Mouse (Mus musculus) mouse embryonic stem cell (cell line): ENCODE measurements around the gene Olfr597.
"Not testable (repeated sequence)": the region's sequence is repeated elsewhere in the genome, so short reads cannot be mapped to it uniquely, and the experiment has no call there.

Experiments used
- in situ Hi-C, 2 experiments: fragments of 300-500 bp; cut with MboI; formaldehyde crosslinking; loops; 1 replicate in 1 of 2; 3 replicates in 1 of 2; pipeline ENCODE4 v1.14.3; 2019 to 2020; ENCODE audit warnings: low sequenced_read_pairs in 2 of 2, low pct_unique_long_range_greater_than_20kb in 1 of 2, mixed read lengths in 1 of 2; ENCODE audit not compliant: unreplicated experiment in 1 of 2

Olfr597 gene

DNA sequence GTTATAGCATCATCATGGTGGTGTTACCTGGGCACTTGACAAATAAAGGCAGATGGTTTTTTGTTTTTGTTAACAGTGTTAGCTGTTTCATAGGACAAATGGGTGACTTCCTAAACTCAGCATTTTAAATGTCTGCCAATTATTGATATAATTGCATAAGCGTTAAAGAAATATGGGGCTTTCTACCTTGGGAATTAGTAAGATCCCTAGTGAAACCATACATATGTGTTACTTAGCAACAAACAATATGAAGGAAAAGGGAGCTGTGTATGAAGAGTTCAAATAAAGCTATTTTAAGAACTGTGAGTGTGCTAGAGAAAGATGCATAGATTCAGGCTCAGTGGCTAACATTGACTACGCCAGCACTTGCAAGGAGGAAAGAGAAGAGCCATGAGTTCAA is at the start of gene Olfr597:
Gene Olfr597, plus strand, starts transcription at position 301 of the 400 bp plus-strand sequence.
- in situ Hi-C loops, result not testable (repeated sequence)

DNA sequence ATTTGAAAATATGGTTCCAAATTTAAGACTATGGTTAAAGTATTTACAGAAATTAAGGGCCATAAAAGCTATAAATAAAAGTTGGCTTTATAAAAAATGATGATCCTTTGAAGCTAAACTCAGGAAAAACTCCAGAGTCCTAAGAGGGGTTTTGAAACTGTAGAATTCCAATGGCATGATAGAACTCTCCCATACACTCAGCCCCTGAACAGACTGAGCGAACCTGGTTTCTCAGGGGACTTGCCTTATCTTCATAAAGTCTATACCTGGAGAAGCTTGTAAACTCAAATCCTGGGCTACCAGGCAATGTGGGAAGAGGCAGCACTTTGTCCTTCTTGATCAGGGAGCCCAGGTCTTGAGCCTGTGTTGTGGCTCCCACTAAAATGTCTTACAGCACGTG is 10.8 kb upstream of the Olfr597 start, which contains the start of gene Olfr596:
Gene Olfr596, plus strand, starts transcription at position 301 of the 400 bp plus-strand sequence.
- in situ Hi-C loops, result not testable (repeated sequence)

DNA sequence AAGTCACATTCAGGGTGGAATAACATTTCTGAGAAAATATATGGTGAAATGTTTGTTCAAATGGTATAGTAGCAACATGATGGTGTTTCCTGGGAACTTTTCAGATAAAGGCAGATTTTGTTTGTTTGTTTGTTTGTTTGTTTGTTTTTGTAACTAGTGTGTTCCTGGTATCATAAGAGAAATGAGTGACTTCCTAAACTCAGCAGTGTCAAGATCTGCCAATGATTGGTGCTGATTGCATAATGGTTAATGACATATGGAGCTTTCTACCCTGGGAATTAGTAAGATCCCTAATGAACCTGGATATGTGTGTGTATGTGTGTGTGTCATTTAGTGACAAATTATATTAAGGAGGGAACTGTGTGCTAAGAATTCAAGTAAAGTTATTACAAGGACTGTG is 7.2 kb downstream of the Olfr597 start, which contains the start of gene Olfr598:
Gene Olfr598, plus strand, starts transcription at position 301 of the 400 bp plus-strand sequence.
- in situ Hi-C loops, result no loop called here

DNA sequence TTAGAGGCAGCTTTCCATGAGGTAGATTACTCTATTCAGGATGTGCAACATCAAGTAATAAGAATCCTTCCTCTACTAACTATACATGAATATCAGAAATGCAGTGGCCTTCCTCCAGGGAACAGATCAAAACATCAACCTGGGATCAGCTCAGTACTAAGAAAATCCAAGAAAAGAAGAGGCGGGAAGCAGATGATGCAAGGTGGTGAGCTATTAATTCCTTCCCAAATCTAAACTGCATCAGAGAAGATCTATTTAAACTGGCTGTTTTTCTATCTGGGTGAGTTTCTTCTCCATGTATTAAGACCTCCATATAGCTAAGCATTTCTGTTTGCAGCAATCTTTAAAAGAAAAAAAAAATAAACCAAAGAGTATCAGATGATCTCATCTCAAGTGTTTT is 19.5 kb downstream of the Olfr597 start, which contains the start of gene Olfr599:
Gene Olfr599, plus strand, starts transcription at position 301 of the 400 bp plus-strand sequence.
- in situ Hi-C loops, result no loop called here

DNA sequence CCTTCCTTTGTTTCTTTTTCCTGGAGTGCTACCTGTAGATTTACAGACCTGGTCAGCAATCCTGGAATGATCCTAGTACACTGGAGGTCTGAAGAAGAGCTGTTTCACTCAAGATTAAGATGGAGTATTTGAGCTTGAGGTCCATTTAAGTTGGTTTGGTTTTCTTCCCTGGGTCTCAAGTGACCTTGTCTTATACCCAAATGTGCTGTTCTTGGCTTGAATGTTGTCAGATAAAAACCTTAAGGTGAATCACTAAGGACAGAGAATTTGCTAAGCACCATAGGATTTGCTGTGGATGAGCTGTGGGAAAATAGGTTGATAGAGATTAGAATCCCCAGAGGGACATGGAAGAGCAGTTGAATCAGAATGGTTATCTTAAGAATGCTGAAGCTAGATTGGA is 33.5 kb downstream of the Olfr597 start, which contains the start of gene Olfr600:
Gene Olfr600, minus strand, starts transcription at position 101 of the 400 bp plus-strand sequence.
- in situ Hi-C loops, result no loop called here

DNA sequence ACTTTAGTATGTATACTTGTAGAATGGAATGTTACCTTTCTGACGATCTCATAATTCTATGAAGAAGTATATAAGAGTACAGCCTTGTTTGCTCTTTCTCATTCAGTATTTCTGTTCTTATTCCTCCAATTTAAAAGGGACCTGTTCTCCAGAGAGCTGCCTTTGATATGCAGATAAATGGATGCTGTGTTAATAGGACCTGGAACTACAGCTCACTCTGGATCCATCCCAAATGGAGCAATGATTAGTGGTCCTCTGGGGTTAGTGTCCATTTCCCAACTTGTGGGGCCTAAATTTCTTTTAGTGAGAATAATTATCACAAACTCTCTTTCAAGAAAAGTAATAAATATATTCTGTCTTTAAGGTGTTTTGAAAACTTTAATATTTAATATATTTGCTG is 46.4 kb downstream of the Olfr597 start, which contains the start of gene Olfr601:
Gene Olfr601, minus strand, starts transcription at position 101 of the 400 bp plus-strand sequence.
- in situ Hi-C loops, result no loop called here
